Mouse (Mus musculus) telencephalon, adult 2 months (tissue): ENCODE measurements around the gene Dusp7.

Experiments
- DNase-seq: peaks from one replicate; pipeline ENCODE4 v3.0.0-alpha.2; 2011; ENCODE audit warnings: low read depth, low spot score

Gene Dusp7

GRCm38 (mm10) chr9:106386181-106386864, 17.9 kb downstream of the Dusp7 start:
- DNase-seq: no peak

GRCm38 (mm10) chr9:106392828-106393527, 24.5 kb downstream of the Dusp7 start:
- no peak for DNase-seq

GRCm38 (mm10) chr9:106393548-106393947, 25.1 kb downstream of the Dusp7 start:
- no peak for DNase-seq

- no peak for DNase-seq
These were observed 26.5 kb downstream of the Dusp7 start for GRCm38 (mm10) chr9:106394649-106395602.

GRCm38 (mm10) chr9:106397733-106398132, 29.3 kb downstream of the Dusp7 start:
- no peak for DNase-seq

- no peak for DNase-seq
These were observed 30.4 kb downstream of the Dusp7 start for GRCm38 (mm10) chr9:106398667-106399311.

GRCm38 (mm10) chr9:106399808-106400207, 31.4 kb downstream of the Dusp7 start:
- DNase-seq: no peak

GRCm38 (mm10) chr9:106402149-106402548, 33.7 kb downstream of the Dusp7 start:
- no peak for DNase-seq

GRCm38 (mm10) chr9:106402607-106403375, 34.4 kb downstream of the Dusp7 start:
- peak; percentile 79 for DNase-seq

GRCm38 (mm10) chr9:106405275-106405674, 36.8 kb downstream of the Dusp7 start:
- no peak for DNase-seq

GRCm38 (mm10) chr9:106406443-106407078, 38.1 kb downstream of the Dusp7 start:
- peak; percentile 55 for DNase-seq

- no peak for DNase-seq
These were observed 40.7 kb downstream of the Dusp7 start for GRCm38 (mm10) chr9:106409096-106409495.

- DNase-seq: no peak
These were observed 41.7 kb downstream of the Dusp7 start for GRCm38 (mm10) chr9:106410086-106410650.

- peak; percentile 73 for DNase-seq
These were observed 42.7 kb downstream of the Dusp7 start for GRCm38 (mm10) chr9:106411091-106411594.

GRCm38 (mm10) chr9:106411729-106412128, 43.3 kb downstream of the Dusp7 start:
- DNase-seq: no peak

GRCm38 (mm10) chr9:106412210-106412609, 43.8 kb downstream of the Dusp7 start:
- no peak for DNase-seq

GRCm38 (mm10) chr9:106413606-106414005, 45.2 kb downstream of the Dusp7 start:
- DNase-seq: no peak

- DNase-seq: no peak
These were observed 48.4 kb downstream of the Dusp7 start for GRCm38 (mm10) chr9:106416826-106417225.

GRCm38 (mm10) chr9:106417841-106418625, 49.6 kb downstream of the Dusp7 start:
- peak; percentile 96 for DNase-seq
